Mouse (Mus musculus) C3H10T1/2 (cell line): Measurements from ENCODE around the gene Olfr1320. TPM values are rescaled to one million over a fixed set of nuclear protein-coding genes. Genes with fewer than 3 reads are reported as not detected.

Experiments used
- polyA plus RNA-seq, 2 experiments: library from polyadenylated mRNA; unstranded; fragments of >200 nt; fragmentation: generic; extraction: Trizol; gene quantifications; one replicate each; pipeline ENCODE4 v1.2.1; 2012; ENCODE audit warnings: missing spikeins in 2 of 2

Gene Olfr1320
- polyA plus RNA-seq: not detected

DNA sequence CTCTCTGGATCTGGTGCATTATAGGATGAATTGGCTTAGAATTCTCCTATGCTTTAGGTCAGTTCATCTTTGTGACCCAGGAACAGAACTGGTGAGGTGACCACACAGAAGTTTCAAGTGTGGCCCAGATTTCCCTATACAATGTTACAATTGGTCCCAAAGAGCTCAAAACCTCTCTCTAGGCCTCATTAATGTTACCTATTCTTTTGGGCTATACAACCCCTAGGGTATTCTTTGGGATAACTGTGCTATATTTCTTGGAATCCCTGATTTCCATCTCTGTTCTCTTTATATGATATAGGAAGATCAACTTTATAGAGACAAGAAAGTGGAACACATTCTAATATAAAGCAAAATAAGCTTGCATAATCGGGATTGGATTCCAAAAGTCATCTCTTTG, at the start of gene Olfr1320:
Olfr1320 (plus strand) TSS at position 301 of the 400 bp plus-strand sequence.

Other genes with a start within 250 kb of the Olfr1320 start
- gene Arhgap36, start 208.4 kb upstream of the Olfr1320 start, polyA plus RNA-seq: not detected
- gene Olfr1321, start 62.7 kb downstream of the Olfr1320 start, polyA plus RNA-seq: not detected
- gene Igsf1, start 125.4 kb downstream of the Olfr1320 start, polyA plus RNA-seq: not detected
- not detected for gene Olfr1322, start 219.2 kb downstream of the Olfr1320 start, polyA plus RNA-seq